24 mouse cellular contexts compared by ENCODE assay signal in genomic region chr3:101086584-101087445, GRCm38 (mm10). TPM values are rescaled to one million over a fixed set of nuclear protein-coding genes. Genes with fewer than 3 reads are reported as not detected.
A peak's percentile ranks its signal among the peaks of the same experiment; 100 is the strongest.
DNase-seq lines count a peak whose midpoint lies in the region; ATAC-seq and TF ChIP-seq lines count a peak whose summit lies in the region.
"Had no signal": no experiment of that assay in that cellular context is flagged by ENCODE, and none has a peak within 500 bp of the region (broad histone marks: within the 10 kb centered on the region; RNA-seq: fewer than 3 reads in every experiment).

No protein-coding gene starts in this region.

- no peak overlapping the region for H3K27ac ChIP-seq in forebrain, embryonic 15.5 days (replicated peaks)
- H3K27ac ChIP-seq in forebrain, embryonic 10.5 days = no peak overlapping the region
- no peak overlapping the region for H3K27ac ChIP-seq in kidney, embryonic 16.5 days (ENCODE audit: low read length)
- H3K27ac ChIP-seq in kidney, embryonic 14.5 days (ENCODE audit: low read depth, low read length) = no peak overlapping the region
- H3K27ac ChIP-seq in lung, embryonic 15.5 days = no peak overlapping the region
- H3K27ac ChIP-seq in limb, embryonic 14.5 days (replicated peaks; ENCODE audit: low read depth, low read length) = no peak overlapping the region
- H3K27ac ChIP-seq in left cerebral cortex, adult 2 months = no peak overlapping the region
- H3K27ac ChIP-seq: liver, embryonic 13.5 days; midbrain, embryonic 13.5 days; neural tube, embryonic 12.5 days had no signal

- WGBS in forebrain, embryonic 15.5 days = 73% methylated on average over 7 of the region's 7 CpGs
- 85% methylated on average over 7 of the region's 7 CpGs for WGBS in forebrain, embryonic 10.5 days
- WGBS in kidney, embryonic 16.5 days = 54% methylated on average over 7 of the region's 7 CpGs
- WGBS in kidney, embryonic 14.5 days = 51% methylated on average over 7 of the region's 7 CpGs
- 57% methylated on average over 7 of the region's 7 CpGs for WGBS in lung, embryonic 15.5 days
- WGBS in limb, embryonic 14.5 days = 33% methylated on average over 7 of the region's 7 CpGs

- H3K27me3 ChIP-seq in forebrain, embryonic 15.5 days = no peaks in the 10 kb centered on the region
- H3K27me3 ChIP-seq in forebrain, embryonic 10.5 days (ENCODE audit: poor library complexity, severe bottlenecking) = no peaks in the 10 kb centered on the region
- H3K27me3 ChIP-seq in kidney, embryonic 16.5 days (ENCODE audit: insufficient read depth, low read length) = no peaks in the 10 kb centered on the region
- no peaks in the 10 kb centered on the region for H3K27me3 ChIP-seq in kidney, embryonic 14.5 days (ENCODE audit: control insufficient read depth, insufficient read depth, low read length)
- no peaks in the 10 kb centered on the region for H3K27me3 ChIP-seq in lung, embryonic 15.5 days
- no peaks in the 10 kb centered on the region for H3K27me3 ChIP-seq in limb, embryonic 14.5 days (ENCODE audit: control insufficient read depth, insufficient read depth, low read length)
- H3K27me3 ChIP-seq: liver, embryonic 13.5 days; megakaryocyte, embryonic 14.5 days; midbrain, embryonic 13.5 days; neural tube, embryonic 12.5 days had no signal

- H3K4me3 ChIP-seq in forebrain, embryonic 15.5 days = no peak overlapping the region
- no peak overlapping the region for H3K4me3 ChIP-seq in forebrain, embryonic 10.5 days
- no peak overlapping the region for H3K4me3 ChIP-seq in kidney, embryonic 16.5 days (ENCODE audit: low read length)
- H3K4me3 ChIP-seq in kidney, embryonic 14.5 days (ENCODE audit: low read length) = no peak overlapping the region
- H3K4me3 ChIP-seq in lung, embryonic 15.5 days = no peak overlapping the region
- H3K4me3 ChIP-seq in limb, embryonic 14.5 days (replicated peaks; ENCODE audit: low read length) = no peak overlapping the region
- no peak overlapping the region for H3K4me3 ChIP-seq in left cerebral cortex, adult 2 months
- H3K4me3 ChIP-seq: liver, embryonic 13.5 days; megakaryocyte, embryonic 14.5 days; midbrain, embryonic 13.5 days; neural tube, embryonic 12.5 days had no signal

- no peak overlapping the region for H3K4me2 ChIP-seq in forebrain, embryonic 15.5 days (replicated peaks)
- H3K4me2 ChIP-seq in kidney, embryonic 16.5 days (replicated peaks; ENCODE audit: low read depth, low read length) = no peak overlapping the region
- H3K4me2 ChIP-seq in kidney, embryonic 14.5 days (replicated peaks; ENCODE audit: low read depth, low read length) = no peak overlapping the region
- no peak overlapping the region for H3K4me2 ChIP-seq in lung, embryonic 15.5 days
- H3K4me2 ChIP-seq in limb, embryonic 14.5 days (replicated peaks; ENCODE audit: low read depth, low read length, severe bottlenecking) = no peak overlapping the region
- H3K4me2 ChIP-seq: heart, embryonic 11.5 days; liver, embryonic 13.5 days; midbrain, embryonic 13.5 days; neural tube, embryonic 12.5 days had no signal

- no peak for DNase-seq in forebrain, embryonic 10.5 days (ENCODE audit: extremely low spot score, low spot score)
- DNase-seq in lung, adult 18-20 months = no peak
- DNase-seq in limb, embryonic 14.5 days (ENCODE audit: low spot score) = peak; percentile 50
- DNase-seq in left cerebral cortex, adult 2 months (ENCODE audit: extremely low spot score in 1 of 2, low spot score in 2 of 2) = no peak
- DNase-seq: adrenal gland, postnatal 14 days; cerebellum, adult 8-10 months; cerebellum, postnatal 36 days; gastrocnemius, postnatal 10 days; heart, adult 11 months; heart, postnatal 10 days; left cerebral cortex, postnatal 4 days; liver, embryonic 13.5 days; lung, postnatal 36 days; right cerebral cortex, postnatal 14 days; spleen, adult 18-20 months had no signal

- TF ChIP-seq CTCF in left cerebral cortex, adult 2 months (IDR thresholded peaks at IDR 0.05) = no peak

- TF ChIP-seq POLR2A in limb, embryonic 14.5 days (IDR thresholded peaks at IDR 0.05; ENCODE audit: borderline replicate concordance, extremely low read depth, insufficient read depth, insufficient read length) = no peak

- no peaks in the 10 kb centered on the region for H3K9me3 ChIP-seq in forebrain, embryonic 15.5 days
- H3K9me3 ChIP-seq in forebrain, embryonic 10.5 days = no peaks in the 10 kb centered on the region
- no peaks in the 10 kb centered on the region for H3K9me3 ChIP-seq in kidney, embryonic 16.5 days (ENCODE audit: low read length)
- H3K9me3 ChIP-seq in kidney, embryonic 14.5 days (ENCODE audit: control insufficient read depth, low read length) = no peaks in the 10 kb centered on the region
- H3K9me3 ChIP-seq in lung, embryonic 15.5 days = no peaks in the 10 kb centered on the region
- no peaks in the 10 kb centered on the region for H3K9me3 ChIP-seq in limb, embryonic 14.5 days (ENCODE audit: control insufficient read depth, low read length)
- H3K9me3 ChIP-seq: liver, embryonic 13.5 days; megakaryocyte, embryonic 14.5 days; midbrain, embryonic 13.5 days; neural tube, embryonic 12.5 days had no signal

- no peak overlapping the region for H3K9ac ChIP-seq in forebrain, embryonic 15.5 days (replicated peaks)
- H3K9ac ChIP-seq in kidney, embryonic 16.5 days (replicated peaks; ENCODE audit: low read length) = no peak overlapping the region
- H3K9ac ChIP-seq in kidney, embryonic 14.5 days (ENCODE audit: low read depth, low read length) = no peak overlapping the region
- no peak overlapping the region for H3K9ac ChIP-seq in lung, embryonic 15.5 days
- no peak overlapping the region for H3K9ac ChIP-seq in limb, embryonic 14.5 days (ENCODE audit: low read depth, low read length, severe bottlenecking)
- H3K9ac ChIP-seq: liver, embryonic 13.5 days; midbrain, embryonic 13.5 days; neural tube, embryonic 12.5 days had no signal

- intact Hi-C loops in left cerebral cortex, adult 2 months (cut with DNase I) = no loop called here

- no peaks in the 10 kb centered on the region for H3K36me3 ChIP-seq in forebrain, embryonic 15.5 days
- H3K36me3 ChIP-seq in forebrain, embryonic 10.5 days (replicated peaks) = no peaks in the 10 kb centered on the region; the same call in 1 of the 2 replicates
- no peaks in the 10 kb centered on the region for H3K36me3 ChIP-seq in kidney, embryonic 16.5 days (ENCODE audit: insufficient read depth, low read length)
- no peaks in the 10 kb centered on the region for H3K36me3 ChIP-seq in kidney, embryonic 14.5 days (ENCODE audit: control insufficient read depth, insufficient read depth, low read length)
- no peaks in the 10 kb centered on the region for H3K36me3 ChIP-seq in lung, embryonic 15.5 days
- no peaks in the 10 kb centered on the region for H3K36me3 ChIP-seq in limb, embryonic 14.5 days (ENCODE audit: control insufficient read depth, insufficient read depth, low read length)
- H3K36me3 ChIP-seq: liver, embryonic 13.5 days; midbrain, embryonic 13.5 days; neural tube, embryonic 12.5 days had no signal

- peak; percentile 44 for ATAC-seq in forebrain, embryonic 15.5 days (replicated peaks)
- ATAC-seq in kidney, embryonic 16.5 days (ENCODE audit: low FRiP score, low TSS enrichment) = peak; percentile 61
- no peak for ATAC-seq in kidney, embryonic 14.5 days (ENCODE audit: low FRiP score, low TSS enrichment)
- ATAC-seq in lung, embryonic 15.5 days (ENCODE audit: borderline replicate concordance, extremely low read depth, low FRiP score, low TSS enrichment) = peak; percentile 35; the same call in 1 of the 2 replicates
- peak; percentile 87; the same call in 1 of the 2 replicates for ATAC-seq in limb, embryonic 14.5 days (ENCODE audit: low FRiP score, low read depth)
- ATAC-seq: intestine, postnatal 0 days; midbrain, embryonic 13.5 days had no signal

- H3K4me1 ChIP-seq in forebrain, embryonic 15.5 days = peaks cover 19% of the 10 kb centered on the region
- H3K4me1 ChIP-seq in forebrain, embryonic 10.5 days = peaks cover 26% of the 10 kb centered on the region
- H3K4me1 ChIP-seq in kidney, embryonic 16.5 days (ENCODE audit: insufficient read depth, low read length) = peaks cover 7% of the 10 kb centered on the region; the same call in 1 of the 2 replicates
- H3K4me1 ChIP-seq in kidney, embryonic 14.5 days (ENCODE audit: control insufficient read depth, insufficient read depth, low read length) = 0 out of 2 replicates have a peak, but pooled peaks cover 4% of the 10 kb centered on the region
- H3K4me1 ChIP-seq in lung, embryonic 15.5 days = peaks cover 12% of the 10 kb centered on the region
- H3K4me1 ChIP-seq in limb, embryonic 14.5 days (ENCODE audit: control insufficient read depth, insufficient read depth, low read length) = peaks cover 9% of the 10 kb centered on the region
- H3K4me1 ChIP-seq: liver, embryonic 13.5 days; megakaryocyte, embryonic 14.5 days; neural tube, embryonic 12.5 days had no signal

RNA-seq across cellular contexts. Expression of gene Ptgfrn, which starts 23.3 kb away (rescaled TPM):
- polyA plus RNA-seq in forebrain, embryonic 15.5 days (2015; fragmentation: Nextera tagmentation; extraction: Ambion mirVana) = 3.4 and 3.8 TPM in 2 replicates
- polyA plus RNA-seq in forebrain, embryonic 10.5 days (2016; fragmentation: Nextera tagmentation; extraction: Ambion mirVana) = 3.2 and 3.3 TPM in 2 replicates
- polyA plus RNA-seq in kidney, embryonic 16.5 days (2015; fragmentation: Nextera tagmentation; extraction: Ambion mirVana) = 2.1 and 2.4 TPM in 2 replicates
- 4.4 and 4.7 TPM in 2 replicates for polyA plus RNA-seq in kidney, embryonic 14.5 days (2014; fragmentation: Nextera tagmentation; extraction: Ambion mirVana)
- 5.0 and 5.5 TPM in 2 replicates for polyA plus RNA-seq in lung, embryonic 15.5 days (2015; fragmentation: Nextera tagmentation; extraction: Ambion mirVana)
- polyA plus RNA-seq in limb, embryonic 14.5 days (2012; rRNA removed) = 44.5 and 46.1 TPM in 2 replicates
- polyA plus RNA-seq in limb, embryonic 14.5 days (2014; fragmentation: Nextera tagmentation; extraction: Ambion mirVana) = 10.7 and 11.5 TPM in 2 replicates
- 10 to 100 TPM; 39.7 to 40.7 TPM for total RNA-seq in left cerebral cortex, adult 2 months (2021)

RNA-seq across cellular contexts. Expression of gene Cd101, which starts 57.5 kb away (rescaled TPM):
- 0.05 and 0.10 TPM in 2 replicates for polyA plus RNA-seq in forebrain, embryonic 15.5 days (2015; fragmentation: Nextera tagmentation; extraction: Ambion mirVana)
- 0.05 TPM in 1 of 2 replicates, not detected in the other for polyA plus RNA-seq in forebrain, embryonic 10.5 days (2016; fragmentation: Nextera tagmentation; extraction: Ambion mirVana)
- 0.06 TPM in 1 of 2 replicates, not detected in the other for polyA plus RNA-seq in kidney, embryonic 16.5 days (2015; fragmentation: Nextera tagmentation; extraction: Ambion mirVana)
- polyA plus RNA-seq in kidney, embryonic 14.5 days (2014; fragmentation: Nextera tagmentation; extraction: Ambion mirVana) = not detected in 2 replicates
- 0.17 TPM in 1 of 2 replicates, not detected in the other for polyA plus RNA-seq in lung, embryonic 15.5 days (2015; fragmentation: Nextera tagmentation; extraction: Ambion mirVana)
- 0.10 and 0.14 TPM in 2 replicates for polyA plus RNA-seq in limb, embryonic 14.5 days (2012; rRNA removed)
- 0.19 TPM in 1 of 2 replicates, not detected in the other for polyA plus RNA-seq in limb, embryonic 14.5 days (2014; fragmentation: Nextera tagmentation; extraction: Ambion mirVana)
- total RNA-seq in left cerebral cortex, adult 2 months (2021) = under 1 TPM; 0.59 to 0.72 TPM
- polyA plus RNA-seq: midbrain, embryonic 13.5 days had no signal
